Mouse (Mus musculus) c-Kit-negative CD71-positive TER-119-positive erythroid progenitor cells, embryonic 14.5 days (primary cell): ENCODE data around the gene Eif3b.

Experiments
- DNase-seq: peaks from one replicate; pipeline ENCODE4 v3.0.0-alpha.2; 2013; ENCODE audit warnings: low read depth, low spot score

Eif3b gene

DNA sequence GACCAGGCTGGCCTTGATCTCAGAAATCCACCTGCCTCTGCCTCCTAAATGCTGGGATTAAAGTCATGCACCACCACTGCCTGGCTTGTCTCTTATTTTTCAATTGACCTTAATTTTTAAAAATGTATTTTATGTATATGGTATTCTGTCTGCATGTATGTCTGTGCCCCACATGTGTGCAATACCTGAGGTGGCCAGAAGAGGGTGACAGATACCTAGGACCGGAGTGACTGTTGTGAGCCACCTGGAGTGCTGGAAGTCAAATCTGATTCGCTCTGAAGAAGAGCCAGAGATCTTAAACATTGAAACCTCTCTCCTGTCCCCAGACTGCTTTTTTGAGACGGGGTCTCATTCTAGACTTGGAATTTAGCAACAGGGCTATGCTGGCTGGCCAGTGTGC, 53.2 kb downstream of the Eif3b start:
- peak; percentile 9 for DNase-seq

- DNase-seq = no peak
Observed at GRCm38 (mm10) chr5:140481458-140481857, 62.3 kb downstream of the Eif3b start.

DNA sequence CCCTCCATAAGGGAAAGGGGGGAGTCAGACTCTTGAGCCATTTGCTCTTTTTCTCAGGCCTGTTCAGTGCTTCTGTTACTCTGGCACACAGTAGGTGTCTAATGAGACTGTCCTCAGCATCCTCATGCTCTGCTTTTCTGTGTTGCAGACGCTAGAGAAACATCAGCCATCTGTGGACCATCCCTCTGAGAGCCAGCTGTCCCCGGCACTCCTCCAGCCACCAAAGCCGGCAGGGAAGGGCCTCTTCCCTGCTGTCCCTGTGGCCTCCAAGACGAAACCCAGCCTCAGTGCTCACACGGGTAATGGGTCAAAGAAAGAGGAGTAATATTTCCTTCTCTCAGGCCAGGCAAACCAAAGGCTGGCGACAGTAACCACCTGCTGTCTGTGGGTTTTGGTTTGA, 72.0 kb downstream of the Eif3b start:
- no peak for DNase-seq

DNA sequence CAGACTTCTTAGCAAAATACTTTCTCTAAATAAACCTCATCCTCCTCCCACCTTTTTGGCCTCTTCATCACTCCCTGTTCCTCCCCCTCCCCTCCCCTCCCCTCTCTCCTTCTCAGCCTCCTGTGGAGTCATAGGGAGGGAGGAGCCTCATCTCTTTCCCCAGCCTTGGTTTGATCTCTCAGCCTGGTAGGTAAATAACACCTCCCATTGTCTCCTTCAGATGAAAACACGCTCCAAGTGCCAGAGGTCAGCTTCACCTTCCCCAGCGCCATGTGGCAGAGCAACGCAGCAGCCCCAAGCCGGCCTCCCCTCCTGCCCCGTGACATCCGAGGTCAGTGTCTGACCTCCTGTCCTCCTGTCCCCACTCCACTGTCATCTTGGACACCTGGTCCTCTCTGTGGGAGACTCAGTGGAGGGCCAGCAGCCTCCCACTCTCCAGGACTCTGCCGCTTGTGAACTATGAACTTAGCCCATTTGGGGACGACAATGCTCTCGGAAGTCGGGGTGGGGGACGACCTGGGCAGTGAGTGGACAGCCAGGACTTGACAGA, 73.6 kb downstream of the Eif3b start:
- DNase-seq = no peak
